Mouse (Mus musculus) CH12.LX (cell line): ENCODE measurements around the gene Plekha4. TPM values are rescaled to one million over a fixed set of nuclear protein-coding genes. Genes with fewer than 3 reads are reported as not detected.
"Not testable (repeated sequence)": the region's sequence is repeated elsewhere in the genome, so short reads cannot be mapped to it uniquely, and the experiment has no call there.

Experiments used
- DNase-seq: peaks from one replicate; pipeline ENCODE4 v3.0.0-alpha.2; 2013; ENCODE audit errors: extremely low read depth
- H3K27ac ChIP-seq: 2 replicates; pipeline ENCODE4 v1.5.1; 2012; ENCODE audit warnings: low read depth, mild to moderate bottlenecking, control low read depth, moderate library complexity; ENCODE audit not compliant: insufficient read depth
- H3K27me3 ChIP-seq: replicated peaks from 2 replicates; pipeline ENCODE3; 2012; ENCODE audit warnings: inconsistent platforms
- H3K36me3 ChIP-seq, 2 experiments: replicated peaks in 1 of 2; 2 replicates each; pipeline versions ENCODE3 to v1.6.1; 2012; ENCODE audit warnings: inconsistent platforms in 1 of 2, low read length in 1 of 2, mild to moderate bottlenecking in 1 of 2, mixed read lengths in 1 of 2, moderate library complexity in 1 of 2; ENCODE audit not compliant: control insufficient read depth in 1 of 2, insufficient read depth in 1 of 2
- H3K4me1 ChIP-seq, 2 experiments: 2 replicates each; pipeline ENCODE4 v1.6.1; 2012; ENCODE audit warnings: inconsistent platforms in 1 of 2, moderate library complexity in 1 of 2; ENCODE audit not compliant: insufficient read depth in 2 of 2, control insufficient read depth in 1 of 2
- H3K4me2 ChIP-seq: 2 replicates; pipeline ENCODE4 v1.6.1; 2012; ENCODE audit warnings: low read depth, mild to moderate bottlenecking, control low read depth; ENCODE audit not compliant: poor library complexity, insufficient read depth, severe bottlenecking
- H3K4me3 ChIP-seq, 3 experiments: fragments of 150-350 bp in 1 of 3; sonication (generic) in 1 of 3; replicated peaks in 1 of 3; 2 replicates each; pipeline versions ENCODE3 to v1.5.1; 2011 to 2012; ENCODE audit warnings: low read depth in 2 of 3, low read length in 2 of 3, mild to moderate bottlenecking in 2 of 3, moderate library complexity in 2 of 3, control low read depth in 1 of 3, improper control_type of control experiment in 1 of 3, inconsistent platforms in 1 of 3, mixed read lengths in 1 of 3; ENCODE audit not compliant: poor library complexity in 1 of 3
- H3K79me2 ChIP-seq: replicated peaks from 2 replicates; pipeline ENCODE4 v1.6.1; 2012; ENCODE audit warnings: mild to moderate bottlenecking, moderate library complexity; ENCODE audit not compliant: control insufficient read depth, poor library complexity, insufficient read depth, severe bottlenecking; ENCODE audit errors: extremely low read depth
- H3K9ac ChIP-seq: 2 replicates; pipeline ENCODE4 v1.6.1; 2012; ENCODE audit warnings: low read depth, mild to moderate bottlenecking, control low read depth, moderate library complexity; ENCODE audit not compliant: insufficient read depth
- H3K9me3 ChIP-seq: replicated peaks from 2 replicates; pipeline ENCODE3; 2012; ENCODE audit warnings: low read length, inconsistent platforms, mixed read lengths
- BHLHE40 ChIP-seq: IDR thresholded peaks from 2 replicates; pipeline ENCODE4 v1.6.1; 2011; ENCODE audit warnings: mild to moderate bottlenecking, low read depth, low read length, improper control_type of control experiment
- CHD1 ChIP-seq: IDR thresholded peaks from 2 replicates; pipeline ENCODE4 v1.6.1; 2012; ENCODE audit warnings: low read depth, low read length, improper control_type of control experiment, inconsistent platforms
- E2F4 ChIP-seq: IDR thresholded peaks from 2 replicates; pipeline ENCODE4 v1.6.1; 2011; ENCODE audit warnings: low read depth, low read length, improper control_type of control experiment; ENCODE audit not compliant: insufficient replicate concordance
- EP300 ChIP-seq: IDR thresholded peaks from 2 replicates; pipeline ENCODE4 v1.6.1; 2011; ENCODE audit warnings: low read length, improper control_type of control experiment
- GABPA ChIP-seq: IDR thresholded peaks from 2 replicates; pipeline ENCODE4 v1.6.1; 2012; ENCODE audit warnings: low read depth, low read length, improper control_type of control experiment, inconsistent platforms; ENCODE audit not compliant: insufficient replicate concordance
- HCFC1 ChIP-seq: IDR thresholded peaks from 2 replicates; pipeline ENCODE4 v1.6.1; 2012; ENCODE audit warnings: low read depth, mild to moderate bottlenecking, inconsistent platforms, low read length, improper control_type of control experiment
- IRF4 ChIP-seq: IDR thresholded peaks from 2 replicates; pipeline ENCODE4 v1.6.1; 2014; ENCODE audit warnings: low read depth, mild to moderate bottlenecking, inconsistent platforms, low read length, improper control_type of control experiment
- JUND ChIP-seq: conservative IDR thresholded peaks from 2 replicates; pipeline ENCODE4 v1.6.1; 2011; ENCODE audit warnings: low read depth, low read length, improper control_type of control experiment
- KAT2A ChIP-seq: IDR thresholded peaks from 2 replicates; pipeline ENCODE4 v1.6.1; 2012; ENCODE audit warnings: low read length, improper control_type of control experiment, inconsistent platforms; ENCODE audit not compliant: insufficient replicate concordance
- MAFK ChIP-seq: IDR thresholded peaks from 2 replicates; pipeline ENCODE4 v1.6.1; 2011; ENCODE audit warnings: low read length, improper control_type of control experiment; ENCODE audit not compliant: insufficient replicate concordance
- MEF2A ChIP-seq: IDR thresholded peaks from 2 replicates; pipeline ENCODE4 v1.6.1; 2014; ENCODE audit warnings: low read depth, mild to moderate bottlenecking, inconsistent platforms, low read length, improper control_type of control experiment, borderline replicate concordance
- NELFE ChIP-seq: IDR thresholded peaks from 2 replicates; pipeline ENCODE4 v1.6.1; 2011; ENCODE audit warnings: low read depth, low read length, improper control_type of control experiment
- NRF1 ChIP-seq: IDR thresholded peaks from 2 replicates; pipeline ENCODE4 v1.6.1; 2014; ENCODE audit warnings: low read depth, mild to moderate bottlenecking, inconsistent platforms, low read length, improper control_type of control experiment, moderate library complexity
- PAX5 ChIP-seq: IDR thresholded peaks from 2 replicates; pipeline ENCODE4 v1.6.1; 2012; ENCODE audit warnings: low read length, inconsistent platforms, mixed read lengths
- POLR2A ChIP-seq: IDR thresholded peaks from 2 replicates; pipeline ENCODE4 v1.6.1; 2011; ENCODE audit warnings: low read depth, mild to moderate bottlenecking, improper control_type of control experiment, low read length
- RAD21 ChIP-seq: IDR thresholded peaks from 2 replicates; pipeline ENCODE4 v1.6.1; 2011; ENCODE audit warnings: low read depth, mild to moderate bottlenecking, low read length, improper control_type of control experiment, moderate library complexity
- RCOR1 ChIP-seq: conservative IDR thresholded peaks from 2 replicates; pipeline ENCODE4 v1.6.1; 2012; ENCODE audit warnings: low read depth, mild to moderate bottlenecking, inconsistent platforms, low read length, improper control_type of control experiment
- USF1 ChIP-seq: IDR thresholded peaks from 2 replicates; pipeline ENCODE4 v1.6.1; 2014; ENCODE audit warnings: low read depth, mild to moderate bottlenecking, inconsistent platforms, low read length, improper control_type of control experiment
- USF2 ChIP-seq: conservative IDR thresholded peaks from 2 replicates; pipeline ENCODE4 v1.6.1; 2011; ENCODE audit warnings: low read depth, low read length, improper control_type of control experiment
- dilution Hi-C: fragments of 300-500 bp; cut with MboI; formaldehyde crosslinking; loops from 2 replicates; pipeline ENCODE4 v1.14.3; 2020; ENCODE audit warnings: low sequenced_read_pairs; ENCODE audit not compliant: extremely low pct_unique_long_range_greater_than_20kb, extremely low pct_ligation_motif_present
- in situ Hi-C: fragments of 300-500 bp; cut with MboI; formaldehyde crosslinking; loops from 3 replicates; pipeline ENCODE4 v1.14.3; 2019; ENCODE audit warnings: low sequenced_read_pairs, low pct_ligation_motif_present, low pct_unique_long_range_greater_than_20kb, mixed read lengths
- polyA plus RNA-seq: library from polyadenylated mRNA; unstranded; fragments of >175 nt; gene quantifications from 2 replicates; pipeline ENCODE4 v1.2.1, GENCODE M21; 2012; ENCODE audit warnings: low read depth; ENCODE audit not compliant: insufficient read length
- total RNA-seq, 2 experiments: library from RNA; depleted of rRNA; stranded (reverse); fragments of 300-350 nt in 1 of 2; fragments of >200 nt in 1 of 2; gene quantifications; 2 replicates each; pipeline ENCODE4 v1.2.3; 2012 to 2014

Plekha4 gene
- total and polyA plus RNA-seq, 3 experiments, result 0.25 to 0.90 (median 0.28) TPM

DNA sequence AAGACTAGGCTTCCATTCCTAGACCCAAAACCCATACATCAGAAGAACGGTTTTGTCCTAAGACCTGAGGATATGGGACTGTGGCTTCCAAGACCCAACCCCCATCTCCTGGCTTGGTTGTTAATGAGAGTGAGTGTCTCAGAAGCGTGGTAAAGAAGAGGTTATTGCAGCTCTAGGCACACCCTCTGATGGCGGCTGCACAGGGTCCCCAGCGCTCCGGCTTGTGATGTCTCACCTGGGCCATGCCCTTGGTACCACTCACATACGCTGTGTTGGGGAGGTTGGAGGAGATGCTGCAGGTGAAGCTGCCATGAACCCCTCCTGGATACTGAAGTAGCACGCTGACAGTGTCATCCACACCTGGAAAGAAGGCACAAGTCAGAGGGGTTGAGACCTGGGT, 47.4 kb upstream of the Plekha4 start:
- dilution Hi-C loops, result no loop called here
- H3K4me2 ChIP-seq, result no peak overlapping the region
- TF ChIP-seq MEF2A (no peak), USF2 (no peak), USF1 (no peak), BHLHE40 (no peak), E2F4 (no peak), NELFE (no peak), MAFK (no peak), NRF1 (no peak), JUND (no peak), PAX5 (no peak)
- TF ChIP-seq, all 38 proteins: peak for 0
- H3K9ac ChIP-seq, result no peak overlapping the region
- H3K27ac ChIP-seq, result no peak overlapping the region
- DNase-seq, result no peak
- no peaks in the 10 kb centered on the region for H3K79me2 ChIP-seq
- H3K9me3 ChIP-seq, result no peaks in the 10 kb centered on the region
- H3K4me1 ChIP-seq, result 0 out of 4 replicates have a peak, but pooled peaks cover 0 to 2% of the 10 kb centered on the region in 2 experiments
- in situ Hi-C loops, result no loop called here
- no peaks in the 10 kb centered on the region for H3K27me3 ChIP-seq
- no peak overlapping the region for H3K4me3 ChIP-seq
- peaks cover 21 to 71% of the 10 kb centered on the region in 2 experiments for H3K36me3 ChIP-seq

DNA sequence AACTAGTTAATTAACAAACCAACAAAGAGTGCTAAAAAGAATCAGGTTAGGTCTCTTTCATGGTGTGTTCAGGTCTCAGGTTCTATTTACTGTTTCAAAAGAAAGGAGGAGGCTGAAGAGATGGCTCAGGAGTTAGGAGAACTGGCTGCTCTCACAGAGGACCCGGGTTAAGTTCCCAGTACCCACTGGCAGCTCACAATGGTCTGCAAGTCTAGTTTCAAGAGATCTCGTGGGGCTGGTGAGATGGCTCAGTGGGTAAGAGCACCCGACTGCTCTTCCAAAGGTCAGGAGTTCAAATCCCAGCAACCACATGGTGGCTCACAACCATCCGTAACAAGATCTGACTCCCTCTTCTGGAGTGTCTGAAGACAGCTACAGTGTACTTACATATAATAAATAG, 45.8 kb upstream of the Plekha4 start:
- H3K27me3 ChIP-seq, H3K4me2 ChIP-seq, H3K79me2 ChIP-seq, dilution Hi-C loops, H3K9me3 ChIP-seq, H3K9ac ChIP-seq, H3K27ac ChIP-seq, DNase-seq, in situ Hi-C loops, H3K4me3 ChIP-seq, H3K4me1 ChIP-seq: not testable (repeated sequence)
- H3K36me3 ChIP-seq, result peaks cover 17 to 63% of the 10 kb centered on the region in 2 experiments

DNA sequence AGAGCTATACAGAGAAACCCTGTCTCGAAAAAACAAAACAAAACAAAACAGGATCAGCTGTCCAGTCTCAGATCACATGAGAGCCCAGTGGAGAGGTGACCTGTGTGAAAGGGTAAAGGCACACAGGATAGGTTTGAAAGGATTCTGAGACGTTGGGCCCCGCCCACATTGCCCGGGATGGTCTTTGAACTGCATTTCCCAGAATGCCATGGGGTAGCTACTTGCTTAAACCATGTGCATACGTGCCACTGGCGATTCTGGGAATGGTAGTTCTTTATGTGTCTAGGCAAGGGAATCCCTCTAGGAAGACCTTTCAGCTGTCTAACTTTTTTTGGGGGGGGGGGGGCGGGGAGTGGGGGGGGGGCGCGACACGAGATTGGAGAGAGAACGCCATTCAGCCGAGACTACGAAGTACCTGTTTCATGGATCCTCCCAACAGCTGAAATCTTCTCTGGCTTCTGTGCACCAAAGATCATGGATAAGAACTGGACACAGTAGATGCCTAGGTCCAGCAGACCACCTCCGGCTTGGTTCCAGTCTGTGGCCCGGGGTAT, 44.7 kb upstream of the Plekha4 start, which contains the start of gene Tulp2:
Gene Tulp2 (plus strand): TSS at position 504 of the 554 bp plus-strand sequence.
- Histone ChIP-seq H3K9ac (no peak within 1 kb of the TSS), H3K4me2 (no peak within 1 kb of the TSS)
- peak; percentile 73; the same call in 1 of the 2 replicates for TF ChIP-seq KAT2A
- no peak for TF ChIP-seq RCOR1
- TF ChIP-seq EP300, result no peak
- TF ChIP-seq GABPA, result peak; percentile 23; the same call in 1 of the 2 replicates
- TF ChIP-seq CHD1, result no peak
- TF ChIP-seq USF2, result no peak
- TF ChIP-seq RAD21, result no peak
- no peak for TF ChIP-seq IRF4
- peak; percentile 92 for TF ChIP-seq HCFC1
- TF ChIP-seq POLR2A, result no peak
- TF ChIP-seq, all 38 proteins: peak for 3
- Histone ChIP-seq H3K27ac (no peak within 1 kb of the TSS), H3K4me1 (0 out of 4 replicates have a peak, but pooled peaks cover 0 to 2% of the 10 kb centered on the region in 2 experiments), H3K27me3 (no peaks in the 10 kb centered on the region), H3K36me3 (peaks cover 13 to 62% of the 10 kb centered on the region in 2 experiments), H3K79me2 (no peaks in the 10 kb centered on the region), H3K9me3 (no peaks in the 10 kb centered on the region), H3K4me3 (no peak within 1 kb of the TSS)
- in situ Hi-C loops (no loop called here), dilution Hi-C loops (no loop called here)
- DNase-seq, result peak; percentile 47
